Mouse (Mus musculus): ENCODE measurements around the gene Shprh.
"Not testable (repeated sequence)": the region's sequence is repeated elsewhere in the genome, so short reads cannot be mapped to it uniquely, and the experiment has no call there.

Gene Shprh

GRCm38 (mm10) chr10:11248210-11248609, 99.0 kb downstream of the Shprh start:
- DNase-seq (ENCODE audit: low spot score) = no peak

- DNase-seq (ENCODE audit: low spot score) = no peak
These were observed 101.2 kb downstream of the Shprh start for GRCm38 (mm10) chr10:11250247-11250997.

- DNase-seq (ENCODE audit: low spot score) = not testable (repeated sequence)
These were observed 104.4 kb downstream of the Shprh start for GRCm38 (mm10) chr10:11253581-11253980.

GRCm38 (mm10) chr10:11260119-11260518, 110.9 kb downstream of the Shprh start:
- DNase-seq (ENCODE audit: low spot score) = no peak

DNA sequence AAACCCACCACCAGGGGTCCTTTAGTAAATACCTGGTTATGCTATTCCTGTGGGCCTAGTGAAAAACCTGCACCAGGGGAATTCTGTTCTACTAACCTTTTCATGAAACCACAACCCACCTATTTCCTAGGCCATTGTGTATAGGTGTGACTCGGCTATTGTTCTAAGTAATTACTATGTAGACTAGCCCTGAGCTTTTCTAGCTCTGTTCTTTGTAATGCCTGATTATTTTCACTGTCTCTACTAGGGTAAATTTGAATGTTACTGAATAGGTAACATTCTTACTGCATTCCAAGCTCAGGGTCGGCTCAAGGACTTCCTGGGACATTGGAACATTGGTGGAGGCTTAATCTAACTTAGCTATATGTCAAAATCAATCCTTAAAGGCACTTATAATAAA, 113.1 kb downstream of the Shprh start:
- not testable (repeated sequence) for DNase-seq (ENCODE audit: low spot score)

- not testable (repeated sequence) for DNase-seq (ENCODE audit: low spot score)
These were observed 114.6 kb downstream of the Shprh start for GRCm38 (mm10) chr10:11263795-11264194.
